In genomic region chr7:89907950-89908349, GRCm38 (mm10) we compare ENCODE assay signal across 9 mouse cellular contexts. TPM values are rescaled to one million over a fixed set of nuclear protein-coding genes. Genes with fewer than 3 reads are reported as not detected.
A peak's percentile ranks its signal among the peaks of the same experiment; 100 is the strongest.
DNase-seq lines count a peak whose midpoint lies in the region; ATAC-seq and TF ChIP-seq lines count a peak whose summit lies in the region.
"Had no signal": no experiment of that assay in that cellular context is flagged by ENCODE, and none has a peak within 500 bp of the region (broad histone marks: within the 10 kb centered on the region; RNA-seq: fewer than 3 reads in every experiment).

No protein-coding gene starts in this region.

- H3K4me1 ChIP-seq in forebrain, embryonic 14.5 days (ENCODE audit: control insufficient read depth, insufficient read depth, low read length), result no peaks in the 10 kb centered on the region
- H3K4me1 ChIP-seq in hindbrain, embryonic 11.5 days (replicated peaks; ENCODE audit: control insufficient read depth, insufficient read depth, low read length), result no peaks in the 10 kb centered on the region

- 19% methylated on average over 8 of the region's 8 CpGs for WGBS in forebrain, embryonic 14.5 days
- WGBS in hindbrain, embryonic 11.5 days, result 20% methylated on average over 8 of the region's 8 CpGs

- peak; percentile 25 for DNase-seq in Patski (ENCODE audit: low read depth, low spot score)
- peak; percentile 42 for DNase-seq in cerebellum, adult 11-12 months
- DNase-seq in forebrain, embryonic 14.5 days (ENCODE audit: low spot score), result peak; percentile 84
- peak; percentile 87 for DNase-seq in hindbrain, embryonic 11.5 days (ENCODE audit: low spot score)
- DNase-seq in layer of hippocampus, postnatal 10 days (ENCODE audit: low spot score in 2 of 2), result peak; percentile 80 to 82
- DNase-seq in lung, postnatal 25 days (ENCODE audit: low spot score), result peak; percentile 66
- DNase-seq in right cerebral cortex, adult 18-20 months, result peak; percentile 75
- peak; percentile 60 to 75 for DNase-seq in urinary bladder, postnatal 36 days (ENCODE audit: low spot score in 2 of 2)

- H3K4me2 ChIP-seq in forebrain, embryonic 14.5 days (ENCODE audit: low read length), result no peak overlapping the region
- H3K4me2 ChIP-seq in hindbrain, embryonic 11.5 days (replicated peaks; ENCODE audit: low read depth, low read length), result no peak overlapping the region

- H3K9ac ChIP-seq in forebrain, embryonic 14.5 days (ENCODE audit: low read length), result no peak overlapping the region
- H3K9ac ChIP-seq in hindbrain, embryonic 11.5 days (ENCODE audit: low read depth, low read length), result no peak overlapping the region

- peak; percentile 78 for ATAC-seq in Patski
- peak; percentile 57 for ATAC-seq in forebrain, embryonic 14.5 days
- peak; percentile 40 for ATAC-seq in hindbrain, embryonic 11.5 days (ENCODE audit: low FRiP score)

- H3K4me3 ChIP-seq in forebrain, embryonic 14.5 days (ENCODE audit: low read depth, low read length), result no peak overlapping the region
- H3K4me3 ChIP-seq in hindbrain, embryonic 11.5 days (ENCODE audit: low read depth, low read length), result no peak overlapping the region
- H3K4me3 ChIP-seq: myocyte had no signal

- H3K9me3 ChIP-seq in forebrain, embryonic 14.5 days (replicated peaks; ENCODE audit: control insufficient read depth, low read length), result no peaks in the 10 kb centered on the region
- H3K9me3 ChIP-seq in hindbrain, embryonic 11.5 days (ENCODE audit: control insufficient read depth, low read length), result no peaks in the 10 kb centered on the region

- in situ Hi-C loops in Patski (cut with MboI; ENCODE audit: low pct_unique_long_range_greater_than_20kb), result loop anchor here (5.0 kb wide), 1 partner anchor 431 kb away; no protein-coding TSS in a partner anchor

- H3K36me3 ChIP-seq in forebrain, embryonic 14.5 days (ENCODE audit: control insufficient read depth, insufficient read depth, low read length), result no peaks in the 10 kb centered on the region
- H3K36me3 ChIP-seq in hindbrain, embryonic 11.5 days (ENCODE audit: control insufficient read depth, insufficient read depth, low read length), result no peaks in the 10 kb centered on the region

- no peaks in the 10 kb centered on the region for H3K27me3 ChIP-seq in Patski
- no peaks in the 10 kb centered on the region for H3K27me3 ChIP-seq in forebrain, embryonic 14.5 days (replicated peaks; ENCODE audit: control insufficient read depth, insufficient read depth, low read length)
- H3K27me3 ChIP-seq in hindbrain, embryonic 11.5 days (ENCODE audit: control insufficient read depth, insufficient read depth, low read length), result no peaks in the 10 kb centered on the region

- CTCF ChIA-PET in Patski (lab: Charles Lee), result interaction anchor here (0.9 to 2.5 kb wide), 11 partner anchors 8 to 433 kb away, joined by 3 to 13 read pairs (median 4); no protein-coding TSS in a partner anchor

- TF ChIP-seq CTCF in Patski (IDR thresholded peaks at IDR 0.05), result peak; percentile 85

- POLR2A ChIA-PET in Patski (lab: Charles Lee), result no interaction called here

- no peak overlapping the region for H3K27ac ChIP-seq in forebrain, embryonic 14.5 days (ENCODE audit: low read depth, low read length)
- no peak overlapping the region for H3K27ac ChIP-seq in hindbrain, embryonic 11.5 days (ENCODE audit: low read depth, low read length)

RNA-seq across cellular contexts. Expression of gene Ccdc81, which starts 4.5 kb away (rescaled TPM):
- not detected for polyA plus RNA-seq in Patski (2021)
- polyA plus RNA-seq in forebrain, embryonic 14.5 days (2014; fragmentation: Nextera tagmentation; extraction: Ambion mirVana), result 0.48 and 0.72 TPM in 2 replicates
- 0.36 and 0.86 TPM in 2 replicates for polyA plus RNA-seq in hindbrain, embryonic 11.5 days (2014; fragmentation: Nextera tagmentation; extraction: Ambion mirVana)
- 1 to 10 TPM in 1 of 2 experiments, under 1 TPM in 1; 0.80 to 1.1 TPM for total RNA-seq in layer of hippocampus, postnatal 10 days (2021)
- polyA plus RNA-seq: myocyte had no signal

RNA-seq across cellular contexts. Expression of gene Hikeshi, which starts 33.1 kb away (rescaled TPM):
- polyA plus RNA-seq in Patski (2021), result 80.3 TPM
- 171 and 174 TPM in 2 replicates for polyA plus RNA-seq in forebrain, embryonic 14.5 days (2014; fragmentation: Nextera tagmentation; extraction: Ambion mirVana)
- 153 and 157 TPM in 2 replicates for polyA plus RNA-seq in hindbrain, embryonic 11.5 days (2014; fragmentation: Nextera tagmentation; extraction: Ambion mirVana)
- 10 to 100 TPM; 85.4 to 89.8 TPM for total RNA-seq in layer of hippocampus, postnatal 10 days (2021)

Comparison
In these comparisons a context has a peak if more than half of its experiments do, and no peak if none do; other contexts are left out.
1. DNase-seq: peak in every context shown above with its lines; median percentile 87 in hindbrain, embryonic 11.5 days; 84 in forebrain, embryonic 14.5 days; 81 in layer of hippocampus, postnatal 10 days; 75 in right cerebral cortex, adult 18-20 months; 68 in urinary bladder, postnatal 36 days; 66 in lung, postnatal 25 days; 42 in cerebellum, adult 11-12 months; 25 in Patski.